16 mouse cellular contexts compared by ENCODE assay signal in genomic region chr2:35598819-35599218, GRCm38 (mm10).
"Had no signal": no experiment of that assay in that cellular context is flagged by ENCODE, and none has a peak within 500 bp of the region (broad histone marks: within the 10 kb centered on the region; RNA-seq: fewer than 3 reads in every experiment).

No protein-coding gene starts in this region.

- ATAC-seq: liver, embryonic 12.5 days; midbrain, embryonic 15.5 days had no signal

- H3K4me2 ChIP-seq: limb, embryonic 15.5 days; liver, embryonic 12.5 days; lung, embryonic 15.5 days; midbrain, embryonic 11.5 days; midbrain, embryonic 15.5 days; neural tube, embryonic 13.5 days had no signal

- H3K4me3 ChIP-seq: limb, embryonic 15.5 days; liver, embryonic 12.5 days; lung, embryonic 15.5 days; midbrain, embryonic 15.5 days; neural tube, embryonic 13.5 days had no signal

- DNase-seq: kidney, postnatal 14 days; layer of hippocampus, postnatal 36 days; lung, postnatal 14 days; retina, postnatal 1 day; right cerebral cortex, postnatal 4 days; spleen, adult 18-20 months; thymus, adult 18-20 months; thymus, postnatal 14 days had no signal

- H3K4me1 ChIP-seq: liver, embryonic 12.5 days; midbrain, embryonic 15.5 days had no signal

- H3K27ac ChIP-seq: limb, embryonic 15.5 days; liver, embryonic 12.5 days; lung, embryonic 15.5 days; macrophage; midbrain, embryonic 15.5 days; neural tube, embryonic 13.5 days had no signal

- H3K27me3 ChIP-seq: limb, embryonic 15.5 days; lung, embryonic 15.5 days; midbrain, embryonic 15.5 days; neural tube, embryonic 13.5 days had no signal

- H3K9me3 ChIP-seq: limb, embryonic 15.5 days; liver, embryonic 12.5 days; lung, embryonic 15.5 days; megakaryocyte, embryonic 14.5 days; midbrain, embryonic 15.5 days; neural tube, embryonic 13.5 days had no signal

- H3K36me3 ChIP-seq: limb, embryonic 15.5 days; liver, embryonic 12.5 days; lung, embryonic 15.5 days; midbrain, embryonic 15.5 days; neural tube, embryonic 13.5 days had no signal

- H3K9ac ChIP-seq: limb, embryonic 15.5 days; liver, embryonic 12.5 days; lung, embryonic 15.5 days; midbrain, embryonic 15.5 days; neural tube, embryonic 13.5 days had no signal
